Mouse (Mus musculus) heart, adult 2 months (tissue): ENCODE data around the gene Wnt5b.

Experiments used
- CTCF ChIP-seq: fragments of 200-600 bp; IDR thresholded peaks from 2 replicates; pipeline ENCODE4 v1.8.1; 2022; ENCODE audit warnings: antibody characterized with exemption, mild to moderate bottlenecking, moderate library complexity
- EP300 ChIP-seq: fragments of 200-500 bp; IDR thresholded peaks from 2 replicates; pipeline ENCODE4 v1.6.1; 2011; ENCODE audit warnings: low read depth, low read length, control low read depth; ENCODE audit not compliant: insufficient read depth
- POLR2A ChIP-seq: fragments of 200-500 bp; IDR thresholded peaks from 2 replicates; pipeline ENCODE4 v1.6.1; 2011; ENCODE audit warnings: mild to moderate bottlenecking, low read depth, low read length, control low read depth; ENCODE audit not compliant: insufficient read depth

GRCm38 (mm10) chr6:119583165-119583564 lies 39.0 kb upstream of the Wnt5b start:
- TF ChIP-seq CTCF (no peak), POLR2A (no peak), EP300 (no peak)
